8 mouse cellular contexts compared by ENCODE assay signal in the genomic region with DNA sequence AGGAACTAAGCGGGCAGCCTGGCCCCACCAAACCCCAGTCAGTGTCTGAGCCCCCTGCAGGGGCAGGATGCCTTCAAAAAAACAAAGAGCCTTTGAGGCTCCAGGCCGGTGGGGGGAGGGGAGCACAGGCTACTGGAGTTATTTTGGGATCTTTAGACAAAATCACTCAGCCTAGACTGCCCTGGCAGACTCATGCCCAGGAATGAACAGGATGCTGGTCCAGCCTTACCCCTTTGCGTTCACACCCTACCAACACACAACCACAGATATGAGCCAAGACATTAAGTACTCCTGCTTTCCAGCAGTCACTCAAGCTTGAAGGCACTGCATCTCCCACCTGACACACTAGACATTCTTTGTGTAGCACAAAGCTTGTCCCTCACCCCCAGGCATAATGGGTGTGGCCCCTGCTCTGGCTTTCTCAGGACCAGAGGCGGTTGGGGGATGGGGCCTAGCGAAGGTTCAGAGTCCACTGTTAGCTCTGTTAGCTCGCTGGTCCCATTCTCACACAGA. TPM values are rescaled to one million over a fixed set of nuclear protein-coding genes. Genes with fewer than 3 reads are reported as not detected.
DNase-seq lines count a peak whose midpoint lies in the region; ATAC-seq and TF ChIP-seq lines count a peak whose summit lies in the region.
"Had no signal": no experiment of that assay in that cellular context is flagged by ENCODE, and none has a peak within 500 bp of the region (broad histone marks: within the 10 kb centered on the region; RNA-seq: fewer than 3 reads in every experiment).

No protein-coding gene starts in this region.

- peak; percentile 75 for DNase-seq in WW6 (ENCODE audit: low read depth, low spot score)
- DNase-seq in heart, postnatal 0 days (ENCODE audit: low spot score): no peak
- peak; percentile 77 to 89 for DNase-seq in kidney, postnatal 4 days
- peak; percentile 78 for DNase-seq in midbrain, embryonic 14.5 days
- DNase-seq in spleen, adult 18-20 months: no peak
- DNase-seq in thymus, postnatal 36 days: no peak

- 33% methylated on average over 6 of the region's 6 CpGs for WGBS in heart, postnatal 0 days
- WGBS in midbrain, embryonic 14.5 days: 5% methylated on average over 6 of the region's 6 CpGs

- peak; percentile 30; the same call in 1 of the 2 replicates for ATAC-seq in heart, postnatal 0 days (ENCODE audit: insufficient read depth, low read depth)
- peak; percentile 57 for ATAC-seq in midbrain, embryonic 14.5 days (ENCODE audit: low FRiP score, low TSS enrichment)

- peaks cover 18% of the 10 kb centered on the region for H3K36me3 ChIP-seq in ES-Bruce4 (ENCODE audit: control insufficient read depth, insufficient read depth, low read length, poor library complexity, severe bottlenecking)
- peaks cover 6% of the 10 kb centered on the region; the same call in 1 of the 2 replicates for H3K36me3 ChIP-seq in heart, postnatal 0 days (replicated peaks; ENCODE audit: control insufficient read depth, insufficient read depth, low read length)
- H3K36me3 ChIP-seq in midbrain, embryonic 14.5 days (ENCODE audit: control insufficient read depth, insufficient read depth, low read length): peaks cover 36% of the 10 kb centered on the region
- H3K36me3 ChIP-seq: liver, embryonic 15.5 days had no signal

- H3K9ac ChIP-seq in ES-Bruce4 (ENCODE audit: low read depth, poor library complexity, severe bottlenecking): no peak overlapping the region
- H3K9ac ChIP-seq in heart, postnatal 0 days (replicated peaks; ENCODE audit: low read depth, low read length): no peak overlapping the region; the same call in 1 of the 2 replicates
- peak overlapping the region; percentile 31; the same call in 1 of the 2 replicates for H3K9ac ChIP-seq in midbrain, embryonic 14.5 days (replicated peaks; ENCODE audit: low read length)
- H3K9ac ChIP-seq: liver, embryonic 15.5 days had no signal

- H3K27me3 ChIP-seq in ES-Bruce4 (ENCODE audit: control insufficient read depth, insufficient read depth, low read length, poor library complexity, severe bottlenecking): no peaks in the 10 kb centered on the region
- H3K27me3 ChIP-seq in heart, postnatal 0 days (ENCODE audit: control insufficient read depth, insufficient read depth, low read length): no peaks in the 10 kb centered on the region
- H3K27me3 ChIP-seq in midbrain, embryonic 14.5 days (ENCODE audit: control insufficient read depth, insufficient read depth, low read length): no peaks in the 10 kb centered on the region

- no peaks in the 10 kb centered on the region for H3K9me3 ChIP-seq in ES-Bruce4 (replicated peaks; ENCODE audit: control insufficient read depth, insufficient read depth, low read length, poor library complexity, severe bottlenecking)
- no peaks in the 10 kb centered on the region for H3K9me3 ChIP-seq in heart, postnatal 0 days (replicated peaks; ENCODE audit: control insufficient read depth, low read length)
- H3K9me3 ChIP-seq in midbrain, embryonic 14.5 days (ENCODE audit: control insufficient read depth, low read length): no peaks in the 10 kb centered on the region
- H3K9me3 ChIP-seq: liver, embryonic 15.5 days had no signal

- peak overlapping the region; percentile 96 for H3K27ac ChIP-seq in ES-Bruce4 (ENCODE audit: insufficient read depth, low read length)
- no peak overlapping the region for H3K27ac ChIP-seq in heart, postnatal 0 days (ENCODE audit: low read depth)
- H3K27ac ChIP-seq in midbrain, embryonic 14.5 days (replicated peaks; ENCODE audit: low read depth, low read length): peak overlapping the region; percentile 70
- H3K27ac ChIP-seq: liver, embryonic 15.5 days had no signal

- H3K4me1 ChIP-seq in ES-Bruce4 (ENCODE audit: control insufficient read depth, insufficient read depth, low read length): peaks cover 36% of the 10 kb centered on the region
- H3K4me1 ChIP-seq in heart, postnatal 0 days (ENCODE audit: control insufficient read depth, insufficient read depth): peaks cover 37% of the 10 kb centered on the region
- H3K4me1 ChIP-seq in midbrain, embryonic 14.5 days (ENCODE audit: control insufficient read depth, insufficient read depth, low read length): peaks cover 72% of the 10 kb centered on the region

- TF ChIP-seq EP300 in ES-Bruce4 (IDR thresholded peaks at IDR 0.05; ENCODE audit: insufficient read depth, low read depth, low read length): peak; percentile 97
- no peak for TF ChIP-seq EP300 in heart, postnatal 0 days (IDR thresholded peaks at IDR 0.05; ENCODE audit: low read depth)

- peak overlapping the region; percentile 9; the same call in 1 of the 2 replicates for H3K4me3 ChIP-seq in ES-Bruce4 (ENCODE audit: low read depth, low read length)
- no peak overlapping the region for H3K4me3 ChIP-seq in heart, postnatal 0 days (ENCODE audit: low read depth, low read length)
- H3K4me3 ChIP-seq in midbrain, embryonic 14.5 days (replicated peaks; ENCODE audit: low read depth, low read length): no peak overlapping the region
- H3K4me3 ChIP-seq: liver, embryonic 15.5 days had no signal

- TF ChIP-seq CTCF in ES-Bruce4 (IDR thresholded peaks at IDR 0.05; ENCODE audit: low read depth, low read length): no peak
- no peak for TF ChIP-seq CTCF in heart, postnatal 0 days (IDR thresholded peaks at IDR 0.05; ENCODE audit: low read depth)

- no peak overlapping the region for H3K4me2 ChIP-seq in heart, postnatal 0 days (ENCODE audit: low read depth, low read length)
- H3K4me2 ChIP-seq in midbrain, embryonic 14.5 days (ENCODE audit: low read length): peak overlapping the region; percentile 28
- H3K4me2 ChIP-seq: liver, embryonic 15.5 days had no signal

- TF ChIP-seq POLR2A in ES-Bruce4 (IDR thresholded peaks at IDR 0.05; ENCODE audit: insufficient read depth, low read length): no peak

RNA-seq across cellular contexts. Expression of a gene that starts 8.4 kb away (rescaled TPM):
- 156 and 159 TPM in 2 replicates for polyA plus RNA-seq in ES-Bruce4 (2011; ENCODE audit: insufficient read depth, insufficient read length, low read depth, missing spikeins)
- 94.4 and 109 TPM in 2 replicates for total RNA-seq in heart, postnatal 0 days (2014; rRNA removed; ENCODE audit: low replicate concordance)
- polyA plus RNA-seq in heart, postnatal 0 days (2015; fragmentation: Nextera tagmentation; extraction: Ambion mirVana): 18.5 and 20.1 TPM in 2 replicates
- polyA plus RNA-seq in midbrain, embryonic 14.5 days (2014; fragmentation: Nextera tagmentation; extraction: Ambion mirVana): 122 and 142 TPM in 2 replicates

RNA-seq across cellular contexts. Expression of a gene that starts 11.8 kb away (rescaled TPM):
- 8.4 and 10.7 TPM in 2 replicates for polyA plus RNA-seq in ES-Bruce4 (2011; ENCODE audit: insufficient read depth, insufficient read length, low read depth, missing spikeins)
- total RNA-seq in heart, postnatal 0 days (2014; rRNA removed; ENCODE audit: low replicate concordance): 7.5 and 19.9 TPM in 2 replicates
- polyA plus RNA-seq in heart, postnatal 0 days (2015; fragmentation: Nextera tagmentation; extraction: Ambion mirVana): 4.5 and 7.0 TPM in 2 replicates
- 0.51 and 2.5 TPM in 2 replicates for polyA plus RNA-seq in midbrain, embryonic 14.5 days (2014; fragmentation: Nextera tagmentation; extraction: Ambion mirVana)

RNA-seq across cellular contexts. Expression of a gene that starts 14.2 kb away (rescaled TPM):
- polyA plus RNA-seq in ES-Bruce4 (2011; ENCODE audit: insufficient read depth, insufficient read length, low read depth, missing spikeins): 0.54 and 0.59 TPM in 2 replicates
- 5.9 and 6.0 TPM in 2 replicates for total RNA-seq in heart, postnatal 0 days (2014; rRNA removed; ENCODE audit: low replicate concordance)
- 3.2 and 3.4 TPM in 2 replicates for polyA plus RNA-seq in heart, postnatal 0 days (2015; fragmentation: Nextera tagmentation; extraction: Ambion mirVana)
- polyA plus RNA-seq in midbrain, embryonic 14.5 days (2014; fragmentation: Nextera tagmentation; extraction: Ambion mirVana): 0.84 and 0.96 TPM in 2 replicates

RNA-seq across cellular contexts. Expression of a gene that starts 26.8 kb away (rescaled TPM):
- not detected in 2 replicates for polyA plus RNA-seq in ES-Bruce4 (2011; ENCODE audit: insufficient read depth, insufficient read length, low read depth, missing spikeins)
- 57.5 and 68.3 TPM in 2 replicates for total RNA-seq in heart, postnatal 0 days (2014; rRNA removed; ENCODE audit: low replicate concordance)
- 35.9 and 42.9 TPM in 2 replicates for polyA plus RNA-seq in heart, postnatal 0 days (2015; fragmentation: Nextera tagmentation; extraction: Ambion mirVana)
- polyA plus RNA-seq in midbrain, embryonic 14.5 days (2014; fragmentation: Nextera tagmentation; extraction: Ambion mirVana): 1.9 and 2.0 TPM in 2 replicates

RNA-seq across cellular contexts. Expression of a gene that starts 45.8 kb away (rescaled TPM):
- polyA plus RNA-seq in ES-Bruce4 (2011; ENCODE audit: insufficient read depth, insufficient read length, low read depth, missing spikeins): 19.1 and 21.2 TPM in 2 replicates
- 15.3 and 21.9 TPM in 2 replicates for total RNA-seq in heart, postnatal 0 days (2014; rRNA removed; ENCODE audit: low replicate concordance)
- 5.9 and 6.0 TPM in 2 replicates for polyA plus RNA-seq in heart, postnatal 0 days (2015; fragmentation: Nextera tagmentation; extraction: Ambion mirVana)
- 27.7 and 31.5 TPM in 2 replicates for polyA plus RNA-seq in midbrain, embryonic 14.5 days (2014; fragmentation: Nextera tagmentation; extraction: Ambion mirVana)

Comparison
In these comparisons a context has a peak if more than half of its experiments do, and no peak if none do; other contexts are left out.
1. DNase-seq: peak in WW6 (single experiment), kidney, postnatal 4 days (2 of 2) and midbrain, embryonic 14.5 days (single experiment); none in heart, postnatal 0 days (single experiment), spleen, adult 18-20 months (0 of 2) and thymus, postnatal 36 days (0 of 2).